Mouse (Mus musculus) G1E-ER4 (cell line): Measurements from ENCODE around the gene Enoph1. TPM values are rescaled to one million over a fixed set of nuclear protein-coding genes. Genes with fewer than 3 reads are reported as not detected.

Experiments used
- GATA1 ChIP-seq: IDR thresholded peaks from one replicate; pipeline ENCODE4 v1.8.0; 2012; ENCODE audit warnings: low read length, inconsistent platforms
- polyA plus RNA-seq: library from polyadenylated mRNA; stranded (reverse); fragments of >175 nt; gene quantifications from 2 replicates; pipeline ENCODE4 v1.2.3, GENCODE M21; 2012

Enoph1 gene
- polyA plus RNA-seq, 1 experiment: 57.2 TPM

DNA sequence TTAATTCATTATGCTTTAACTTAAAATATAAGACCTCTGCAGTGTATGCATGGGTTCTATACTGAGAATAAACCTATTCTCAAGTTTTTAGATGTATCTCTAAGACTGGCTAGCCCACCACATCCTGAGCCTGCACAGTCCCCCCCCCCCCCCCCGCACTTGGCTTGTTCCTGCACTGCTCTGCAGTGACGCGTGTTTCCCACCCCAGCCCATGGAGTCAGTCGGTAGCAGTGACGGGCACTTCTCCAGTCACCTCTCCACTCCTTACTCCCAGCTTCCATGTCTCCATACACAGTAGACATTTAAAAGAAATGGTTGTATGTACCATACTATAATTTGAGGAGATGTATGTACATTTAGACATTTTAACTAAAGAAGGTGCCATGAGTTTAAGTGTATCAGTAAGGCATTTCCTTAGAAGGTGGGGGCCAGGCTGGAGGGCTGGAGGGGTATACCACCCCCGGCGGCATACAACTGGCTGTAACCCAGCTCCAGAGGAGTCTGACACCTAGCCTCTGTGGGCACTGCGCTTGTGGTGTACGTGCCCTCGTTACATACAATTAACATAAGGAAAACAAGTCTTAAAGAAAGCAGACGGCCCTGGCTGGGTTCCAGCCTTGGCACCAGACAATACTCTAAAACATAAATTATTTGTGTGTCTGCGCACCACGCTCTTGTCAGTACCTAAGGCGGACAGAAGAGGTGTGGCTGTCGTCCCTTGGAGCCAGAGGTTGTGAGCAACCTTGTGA lies 17.9 kb downstream of the Enoph1 start:
- no peak for TF ChIP-seq GATA1

DNA sequence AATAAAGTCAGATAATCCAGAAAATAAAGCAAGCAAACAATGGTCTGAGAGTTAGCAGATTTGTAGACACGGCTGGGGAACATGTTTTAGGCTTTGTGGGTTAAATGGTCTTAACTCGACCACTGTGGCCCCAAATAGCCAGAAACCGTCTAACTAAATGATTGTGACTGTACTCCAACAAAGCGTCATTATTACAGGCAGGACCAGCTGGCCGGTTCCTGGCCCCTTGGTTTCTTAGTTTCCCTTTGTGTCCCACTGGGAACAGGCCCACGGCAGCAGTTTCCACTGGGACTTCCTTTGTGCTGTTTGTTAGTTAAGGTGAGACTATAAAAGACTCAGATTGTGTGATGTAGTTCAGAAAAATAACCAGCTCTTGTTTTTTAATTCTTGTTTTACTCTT lies 18.9 kb downstream of the Enoph1 start:
- TF ChIP-seq GATA1: no peak

DNA sequence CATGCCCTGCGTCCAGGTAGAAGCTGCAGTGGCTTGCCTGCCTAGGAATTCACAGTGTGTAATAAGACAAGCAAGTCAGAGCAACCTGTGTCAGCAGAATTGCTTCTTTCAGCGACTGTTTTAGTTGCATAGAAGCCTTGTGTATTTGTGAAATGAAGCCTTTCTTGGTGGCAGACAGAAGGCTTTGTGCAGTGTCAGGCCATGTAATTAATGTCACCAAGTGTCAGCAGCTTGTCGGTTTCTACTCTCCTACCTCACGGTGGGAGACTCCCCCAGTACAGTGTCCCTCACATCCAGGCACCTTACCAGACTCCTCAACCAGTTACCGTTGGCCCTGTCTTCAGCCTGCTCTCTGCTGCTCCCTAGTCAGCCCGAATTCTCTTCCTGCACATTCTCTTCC lies 19.5 kb downstream of the Enoph1 start:
- TF ChIP-seq GATA1: no peak

DNA sequence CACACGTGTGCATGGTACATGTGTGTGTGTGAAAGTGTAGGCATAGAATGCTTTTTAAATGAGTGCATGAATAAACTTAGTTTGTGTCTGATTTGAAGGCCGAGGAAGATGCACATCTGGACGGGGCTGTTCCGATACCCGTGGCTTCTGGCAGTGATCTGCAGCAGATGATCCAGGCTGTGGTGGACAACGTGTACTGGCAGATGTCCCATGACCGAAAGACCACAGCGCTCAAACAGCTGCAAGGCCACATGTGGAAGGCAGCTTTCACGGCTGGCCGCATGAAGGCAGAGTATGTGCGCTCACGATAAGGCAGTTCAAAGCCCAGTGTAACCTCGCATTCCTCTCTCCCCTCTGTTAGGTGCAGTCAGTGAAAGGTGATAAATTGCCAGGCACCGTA lies 21.1 kb downstream of the Enoph1 start:
- no peak for TF ChIP-seq GATA1

DNA sequence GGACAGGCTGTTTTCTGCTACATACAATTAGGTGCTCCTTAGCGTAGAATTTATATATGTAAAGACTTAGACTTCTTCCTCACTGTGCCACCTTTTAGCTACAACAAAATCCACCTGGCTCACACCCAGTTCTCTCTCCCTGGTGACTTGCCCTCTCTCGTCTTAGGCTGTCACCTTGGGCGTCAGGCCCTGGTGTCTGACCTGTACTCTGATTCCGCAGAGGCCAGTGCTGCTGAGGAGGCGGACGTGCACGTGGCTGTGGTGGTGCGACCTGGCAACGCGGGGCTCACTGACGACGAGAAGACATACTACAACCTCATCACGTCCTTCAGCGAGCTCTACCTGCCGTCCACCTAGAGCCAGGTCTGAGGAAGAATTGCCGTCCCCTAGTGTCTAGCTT lies 27.8 kb downstream of the Enoph1 start:
- no peak for TF ChIP-seq GATA1

DNA sequence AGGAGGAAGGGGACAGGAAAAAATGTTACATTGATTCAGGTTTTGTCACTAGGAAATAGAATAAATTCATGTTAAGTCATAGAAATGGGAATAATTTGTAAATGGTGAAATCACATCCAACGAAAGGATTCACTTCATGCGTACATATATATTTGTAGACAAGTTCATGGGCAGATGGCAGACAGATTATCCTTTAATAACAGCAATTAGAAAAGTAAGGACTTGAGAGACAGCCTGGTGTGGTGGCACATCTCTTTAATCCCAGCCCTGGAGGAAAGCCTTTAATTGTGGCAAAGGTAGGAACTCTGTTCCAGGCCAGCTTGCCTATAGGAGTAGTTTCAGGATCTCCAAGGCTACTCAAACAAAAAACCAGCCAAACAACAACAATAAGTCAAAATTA lies 29.7 kb downstream of the Enoph1 start:
- TF ChIP-seq GATA1: no peak

DNA sequence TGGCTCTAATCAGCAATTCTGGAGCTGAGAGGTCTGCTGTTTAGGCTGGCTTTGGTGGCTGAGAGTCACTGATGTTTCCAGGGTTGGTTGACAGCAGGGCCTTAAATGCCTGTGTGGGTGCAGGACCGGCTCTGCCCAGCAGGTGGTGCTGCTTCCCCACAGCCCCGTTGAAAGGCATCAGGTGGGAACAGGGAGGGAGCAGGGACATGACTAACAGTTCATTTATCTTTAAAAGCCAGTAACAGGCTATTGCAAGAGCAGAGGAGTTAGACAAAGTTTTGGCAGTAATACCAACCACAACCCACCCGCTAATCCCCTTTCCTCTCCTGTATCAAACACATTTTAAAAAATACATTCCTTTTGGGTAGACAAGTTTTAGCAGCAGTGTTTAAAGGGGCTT lies 30.5 kb downstream of the Enoph1 start:
- no peak for TF ChIP-seq GATA1

DNA sequence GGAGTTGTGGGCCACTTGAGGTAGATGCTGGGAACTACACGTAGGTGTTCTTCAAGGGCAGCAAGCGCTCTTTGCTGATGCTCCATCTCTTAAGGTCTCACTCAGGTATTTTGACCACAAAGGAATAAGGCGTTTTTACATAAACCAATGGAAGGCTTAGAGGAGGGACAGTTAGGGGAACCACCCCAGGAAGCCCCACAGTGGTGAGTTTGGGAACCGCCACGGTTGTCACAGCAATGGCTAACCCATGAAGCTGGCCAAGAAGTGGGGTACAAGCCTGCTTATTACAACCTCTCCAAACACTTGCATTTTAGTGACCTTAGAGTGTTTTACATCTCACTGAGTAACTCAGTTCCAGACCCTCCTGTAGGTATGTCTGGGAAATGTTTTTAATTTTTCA lies 31.8 kb downstream of the Enoph1 start:
- no peak for TF ChIP-seq GATA1

DNA sequence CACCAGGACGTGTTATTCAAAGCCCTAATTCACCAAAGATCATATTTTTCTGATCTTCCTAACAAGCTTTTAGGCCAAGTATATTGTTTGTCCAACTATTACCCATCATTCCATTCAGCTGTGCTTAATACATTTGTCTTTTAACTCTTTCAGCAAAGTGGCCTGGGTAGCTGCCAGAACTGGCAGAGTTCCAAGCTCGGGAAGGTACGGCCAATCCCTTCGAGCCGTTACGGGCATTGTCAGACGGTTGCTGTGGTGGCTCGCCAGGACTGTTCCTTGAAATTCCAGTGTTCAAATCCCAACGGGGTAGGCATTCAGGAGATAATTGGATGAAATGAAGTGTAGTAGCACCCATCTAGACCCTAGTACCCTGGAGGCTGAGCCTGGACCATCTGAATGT lies 32.8 kb downstream of the Enoph1 start:
- TF ChIP-seq GATA1: no peak

DNA sequence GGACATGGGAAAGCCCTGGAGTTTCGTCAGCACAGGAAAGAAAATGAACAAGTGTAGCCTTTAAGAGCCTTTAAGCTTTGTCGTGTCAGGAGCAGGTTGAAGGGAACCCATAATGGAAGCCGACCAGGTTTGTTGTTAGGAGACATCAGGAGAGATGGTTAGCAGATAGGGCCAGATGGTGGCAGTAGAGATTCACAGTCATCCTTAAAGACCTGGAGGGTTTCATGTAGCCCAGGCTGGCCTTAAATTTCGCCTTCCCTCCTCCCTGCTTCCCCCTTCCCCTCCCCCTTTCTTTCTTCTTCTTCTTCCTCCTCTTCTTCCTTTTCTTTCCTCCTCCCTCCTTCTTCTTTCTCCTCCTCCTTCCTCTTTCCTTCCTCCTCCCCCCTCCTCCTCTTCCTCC lies 34.8 kb downstream of the Enoph1 start:
- no peak for TF ChIP-seq GATA1

DNA sequence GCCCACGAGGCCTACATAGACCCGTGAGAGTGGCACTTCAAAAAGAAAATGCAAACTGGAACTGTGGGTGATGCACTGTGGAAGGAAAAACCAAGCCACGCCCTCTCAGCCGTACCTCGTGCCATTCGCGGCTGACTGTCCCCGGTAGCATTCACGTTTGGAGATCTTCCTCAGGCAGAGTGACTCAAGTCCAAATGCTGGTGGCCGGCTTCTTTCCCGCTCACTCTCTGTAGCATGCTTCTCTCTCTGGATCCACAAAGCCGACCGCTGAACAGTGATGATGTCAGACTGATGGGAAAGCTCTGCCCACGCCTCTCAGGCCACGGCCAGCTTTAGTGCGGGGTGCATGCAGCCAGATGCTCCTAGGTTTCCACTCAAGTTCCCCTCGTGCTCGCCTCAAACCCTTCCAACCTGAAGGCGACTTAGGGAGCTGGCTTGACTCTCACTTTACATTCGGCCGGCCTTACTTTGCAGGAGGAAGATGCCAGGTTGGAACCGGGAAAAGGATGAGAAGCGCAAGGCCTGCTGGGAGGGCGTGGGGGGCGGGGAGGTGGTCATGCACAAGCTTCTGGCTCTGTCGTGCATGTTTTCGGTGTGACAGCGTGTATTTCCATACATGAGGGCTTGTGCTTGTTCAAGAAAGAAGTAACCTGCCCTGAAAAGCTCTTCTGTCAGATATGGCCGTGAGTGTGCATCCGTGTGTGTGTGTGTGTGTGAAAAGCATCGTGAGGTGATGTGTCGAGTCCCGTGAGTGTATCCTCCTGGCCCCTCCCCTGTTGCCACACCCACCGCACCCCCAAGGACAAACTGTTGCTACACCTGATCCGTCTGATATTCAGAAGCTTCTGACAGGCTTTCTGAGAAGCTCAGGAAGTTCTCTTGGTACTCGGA lies 39.5 kb downstream of the Enoph1 start:
- no peak for TF ChIP-seq GATA1

DNA sequence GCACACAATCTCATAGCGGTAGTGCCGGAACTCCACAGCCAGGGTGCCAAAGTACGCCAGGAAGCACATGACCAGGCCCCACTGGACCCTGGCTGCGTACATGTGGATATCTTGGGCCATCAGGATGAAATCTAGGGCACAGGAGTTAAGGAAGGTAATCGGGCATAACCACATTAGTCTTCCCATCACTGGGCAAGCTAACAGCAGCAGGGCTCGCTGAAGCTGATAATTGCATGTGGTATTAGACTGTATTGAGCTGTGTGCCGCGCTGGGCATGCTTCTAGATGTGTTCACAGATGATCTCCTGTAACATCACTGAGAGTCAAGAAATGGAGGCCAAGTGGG lies 40.1 kb downstream of the Enoph1 start:
- no peak for TF ChIP-seq GATA1

DNA sequence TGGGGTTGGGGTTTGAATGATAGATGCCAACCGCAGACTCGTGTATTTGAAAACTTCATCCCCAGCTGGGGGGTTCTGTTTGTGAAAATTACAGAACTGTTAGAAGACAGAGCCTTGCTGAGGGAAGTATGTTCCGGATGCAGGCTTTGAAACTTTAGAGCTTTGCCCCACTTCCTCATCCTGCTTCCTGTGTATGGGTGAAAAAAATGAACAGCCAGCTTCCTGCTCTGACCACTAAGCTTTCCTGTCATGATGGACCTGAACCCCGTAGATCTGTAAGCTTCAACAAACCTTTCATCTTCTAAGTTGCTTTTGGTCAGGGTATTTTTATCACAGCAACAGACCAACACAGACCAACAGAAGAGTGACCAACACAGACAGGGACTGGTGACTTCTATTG lies 42.2 kb downstream of the Enoph1 start:
- TF ChIP-seq GATA1: no peak

DNA sequence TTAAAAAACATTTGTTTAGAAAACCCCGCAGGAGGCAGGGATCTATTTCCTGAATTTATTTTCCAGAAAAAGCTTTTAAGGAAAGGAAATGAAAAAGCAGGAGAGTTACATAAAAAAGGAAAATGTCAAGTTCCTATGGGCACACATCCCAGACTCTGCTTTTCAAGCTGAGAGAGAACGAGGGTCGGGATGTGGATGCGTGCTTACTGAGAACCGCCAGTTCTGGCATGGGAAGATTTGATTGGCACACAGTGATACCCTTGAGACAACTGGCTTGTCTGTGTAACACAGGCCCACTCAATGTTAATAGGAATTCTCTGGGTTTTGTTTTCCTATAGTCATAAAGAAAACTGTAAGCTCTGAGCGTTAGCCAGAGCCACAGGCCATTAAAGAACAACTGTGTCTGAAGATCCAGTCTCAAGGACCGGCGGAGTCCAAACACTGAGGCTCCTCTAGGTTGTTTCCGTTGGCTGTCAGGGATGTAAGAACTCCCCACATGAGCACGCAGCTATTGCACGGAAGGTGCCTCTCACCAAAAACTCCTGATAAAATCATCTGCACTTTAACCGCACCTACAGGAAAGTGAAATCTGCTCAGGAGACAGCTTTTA lies 44.3 kb downstream of the Enoph1 start:
- TF ChIP-seq GATA1: no peak

DNA sequence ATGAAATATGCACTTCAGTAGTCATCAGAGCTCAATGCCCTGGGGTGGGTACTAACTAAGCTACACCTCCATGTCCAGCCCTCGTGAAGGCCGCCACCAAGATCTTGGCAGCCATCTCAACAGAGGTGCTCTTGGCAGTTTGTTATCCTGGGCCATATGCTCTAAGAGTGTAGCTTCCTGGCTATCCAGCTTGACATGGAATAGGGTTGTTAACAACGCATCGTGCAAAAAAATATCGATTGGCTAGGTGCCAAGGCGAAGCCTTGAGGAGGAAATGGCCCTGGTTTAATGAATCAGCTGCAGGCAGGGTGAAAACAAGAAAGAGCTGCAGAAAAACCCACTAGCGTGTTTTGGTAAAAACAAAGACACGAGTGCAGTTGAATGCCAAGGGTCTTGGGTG lies 45.3 kb downstream of the Enoph1 start:
- TF ChIP-seq GATA1: no peak

DNA sequence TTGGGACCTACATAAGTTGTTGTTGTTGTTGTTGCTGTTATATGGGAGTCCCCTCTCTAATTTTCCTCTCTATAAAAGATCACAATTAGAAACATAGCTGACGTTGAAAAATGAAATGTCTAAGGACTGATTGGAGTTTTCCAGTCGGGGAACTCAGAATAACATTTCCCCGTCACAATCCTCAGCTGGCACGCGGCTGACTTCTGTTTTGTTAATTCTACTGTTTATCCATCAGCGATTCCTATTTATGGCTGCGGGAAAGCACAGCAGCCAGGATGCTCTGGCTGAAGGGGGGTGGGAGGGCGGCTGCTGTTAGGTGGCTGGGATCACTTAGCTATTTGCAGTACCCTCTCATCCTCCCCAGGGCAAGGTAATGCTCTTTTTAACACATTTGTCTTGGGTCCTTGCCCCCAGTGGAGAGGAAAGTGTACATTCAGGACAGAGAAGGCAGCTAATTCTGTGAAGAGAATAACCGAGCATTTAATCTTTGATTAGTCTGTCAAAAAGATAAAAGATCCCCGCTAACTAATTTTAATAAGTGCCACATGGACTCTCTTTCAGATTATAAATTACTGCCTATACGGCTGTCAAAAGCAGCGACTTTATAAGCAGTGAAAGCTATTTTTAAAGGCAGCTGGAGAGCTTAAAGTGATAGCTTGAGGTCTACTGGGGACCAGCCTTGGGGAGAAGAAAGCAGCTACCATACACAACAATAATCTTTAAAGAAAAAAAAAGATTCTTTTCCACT lies 50.9 kb downstream of the Enoph1 start:
- no peak for TF ChIP-seq GATA1
